Mouse (Mus musculus) heart, postnatal 10 days (tissue): ENCODE results near the gene Hao1. TPM values are rescaled to one million over a fixed set of nuclear protein-coding genes. Genes with fewer than 3 reads are reported as not detected.

Source experiments
- DNase-seq, 2 experiments: peaks; one replicate each; pipeline ENCODE4 v3.0.0; 2021
- intact Hi-C: fragments of 180-260 bp; cut with DNase I; formaldehyde crosslinking; loops from one replicate; pipeline ENCODE4 v1.15.1; 2025
- total RNA-seq, 2 experiments: library from RNA; stranded (reverse); gene quantifications; 2 replicates each; pipeline ENCODE4 v1.2.3; 2021

Gene Hao1
- total RNA-seq, 2 experiments from 2014 or later = not detected

DNA sequence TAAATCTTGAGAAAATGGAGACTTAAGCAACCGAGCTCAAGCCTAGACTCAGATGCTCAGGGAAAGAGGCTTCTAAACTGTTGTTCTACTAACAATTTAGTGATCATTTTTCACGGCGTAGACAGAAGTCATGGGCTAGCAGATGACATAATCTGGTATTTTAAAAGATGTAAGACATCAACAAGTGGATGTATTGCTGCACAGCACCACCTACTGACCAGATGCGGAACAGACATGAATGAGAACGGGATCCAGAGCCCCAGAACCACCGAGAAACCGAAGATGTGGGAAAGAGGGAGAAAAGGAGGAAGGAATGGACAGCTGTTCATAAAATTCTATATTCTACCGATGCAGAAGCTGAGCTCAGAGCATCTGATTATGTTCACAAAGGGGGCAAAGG lies 72.4 kb downstream of the Hao1 start:
- DNase-seq = peak; percentile 76 to 83
- intact Hi-C loops = loop anchor here (2.0 to 10.0 kb wide), 5 partner anchors 689 to 1367 kb away; partner anchors contain the start of gene Bmp2

GRCm38 (mm10) chr2:134481174-134481573 lies 73.0 kb downstream of the Hao1 start:
- intact Hi-C loops = loop anchor here (2.0 to 10.0 kb wide), 5 partner anchors 688 to 1366 kb away; partner anchors contain the start of gene Bmp2
- no peak for DNase-seq

GRCm38 (mm10) chr2:134465132-134465531 lies 89.0 kb downstream of the Hao1 start:
- no peak for DNase-seq

GRCm38 (mm10) chr2:134462321-134462720 lies 91.8 kb downstream of the Hao1 start:
- DNase-seq = no peak
- intact Hi-C loops = no loop called here

More at GRCm38 (mm10) chr2:134465132-134465531, 89.0 kb downstream of the Hao1 start:
- intact Hi-C loops = no loop called here

- intact Hi-C loops = no loop called here
- DNase-seq = peak in 1 of 2 experiments; percentile 27
Observed at GRCm38 (mm10) chr2:134460831-134461230, 93.3 kb downstream of the Hao1 start.

- intact Hi-C loops = no loop called here
- DNase-seq = no peak
Observed at GRCm38 (mm10) chr2:134456065-134456505, 98.1 kb downstream of the Hao1 start.

DNA sequence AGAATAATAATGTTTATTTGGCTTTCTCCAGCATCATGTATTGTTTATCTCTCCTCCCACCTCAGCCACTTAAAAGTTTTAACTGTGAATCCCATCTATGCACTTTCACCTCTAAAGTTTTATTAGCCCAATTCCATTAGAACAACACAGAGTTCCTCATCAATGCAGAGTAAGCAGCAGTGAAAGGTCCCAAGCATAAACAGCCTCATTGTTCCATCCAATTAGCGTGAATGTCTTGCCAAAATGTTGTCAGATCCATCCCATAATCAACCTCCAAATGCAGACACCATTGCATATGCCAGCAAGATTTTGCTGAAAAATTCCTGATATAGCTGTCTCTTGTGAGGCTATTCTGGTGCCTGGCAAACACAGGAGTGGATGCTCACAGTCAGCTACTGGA lies 101.4 kb downstream of the Hao1 start:
- intact Hi-C loops = no loop called here
- DNase-seq = no peak

- intact Hi-C loops = no loop called here
- peak in 1 of 2 experiments; percentile 8 for DNase-seq
Observed at GRCm38 (mm10) chr2:134450976-134451375, 103.2 kb downstream of the Hao1 start.

Other genes starting within 250 kb of the Hao1 start
- gene Tmx4, start 89.8 kb upstream of the Hao1 start, total RNA-seq = 10 to 100 TPM; 62.3 to 65.6 TPM
- 1 to 10 TPM; 8.5 to 9.3 TPM for gene Plcb1, start 231.7 kb upstream of the Hao1 start, total RNA-seq